Mouse (Mus musculus): ENCODE measurements around the gene Dgkq. TPM values are rescaled to one million over a fixed set of nuclear protein-coding genes. Genes with fewer than 3 reads are reported as not detected.
A peak's percentile ranks its signal among the peaks of the same experiment; 100 is the strongest.

The Dgkq gene
- polyA plus RNA-seq, 1 experiment from 2014 or later = 9.6 TPM

GRCm38 (mm10) chr5:108655381-108655780 is 14.1 kb downstream of the Dgkq start:
- H3K27me3 ChIP-seq (replicated peaks; ENCODE audit: control insufficient read depth, insufficient read depth, low read length) = no peaks in the 10 kb centered on the region
- WGBS = 98% methylated on average over 9 of the region's 9 CpGs
- DNase-seq (ENCODE audit: low spot score) = no peak
- no peak for ATAC-seq (ENCODE audit: low read depth)
- H3K27ac ChIP-seq (replicated peaks; ENCODE audit: low read depth, low read length) = no peak overlapping the region
- H3K36me3 ChIP-seq (ENCODE audit: control insufficient read depth, insufficient read depth, low read length) = peaks cover 66% of the 10 kb centered on the region
- H3K4me1 ChIP-seq (ENCODE audit: control insufficient read depth, insufficient read depth, low read length) = peaks cover 8% of the 10 kb centered on the region
- H3K4me2 ChIP-seq (ENCODE audit: low read depth, low read length) = no peak overlapping the region
- no peak overlapping the region for H3K4me3 ChIP-seq (ENCODE audit: low read depth, low read length)
- H3K9ac ChIP-seq (ENCODE audit: low read depth, low read length) = no peak overlapping the region
- no peaks in the 10 kb centered on the region for H3K9me3 ChIP-seq (ENCODE audit: control insufficient read depth, low read length)

GRCm38 (mm10) chr5:108654444-108654990 is 15.0 kb downstream of the Dgkq start:
- H3K9ac ChIP-seq (ENCODE audit: low read depth, low read length) = no peak overlapping the region
- no peak overlapping the region for H3K4me3 ChIP-seq (ENCODE audit: low read depth, low read length)
- H3K4me2 ChIP-seq (ENCODE audit: low read depth, low read length) = no peak overlapping the region
- H3K36me3 ChIP-seq (ENCODE audit: control insufficient read depth, insufficient read depth, low read length) = peaks cover 74% of the 10 kb centered on the region
- H3K27me3 ChIP-seq (replicated peaks; ENCODE audit: control insufficient read depth, insufficient read depth, low read length) = no peaks in the 10 kb centered on the region
- H3K9me3 ChIP-seq (ENCODE audit: control insufficient read depth, low read length) = no peaks in the 10 kb centered on the region
- H3K27ac ChIP-seq (replicated peaks; ENCODE audit: low read depth, low read length) = no peak overlapping the region
- ATAC-seq (ENCODE audit: low read depth) (no peak), DNase-seq (ENCODE audit: low spot score) (no peak)
- peaks cover 2% of the 10 kb centered on the region for H3K4me1 ChIP-seq (ENCODE audit: control insufficient read depth, insufficient read depth, low read length)
- WGBS = 98% methylated on average over 10 of the region's 10 CpGs

GRCm38 (mm10) chr5:108653341-108653740 is 16.1 kb downstream of the Dgkq start:
- Histone ChIP-seq H3K4me2 (ENCODE audit: low read depth, low read length) (no peak overlapping the region), H3K27me3 (replicated peaks; ENCODE audit: control insufficient read depth, insufficient read depth, low read length) (no peaks in the 10 kb centered on the region), H3K4me1 (ENCODE audit: control insufficient read depth, insufficient read depth, low read length) (no peaks in the 10 kb centered on the region), H3K9me3 (ENCODE audit: control insufficient read depth, low read length) (no peaks in the 10 kb centered on the region), H3K9ac (ENCODE audit: low read depth, low read length) (no peak overlapping the region), H3K36me3 (ENCODE audit: control insufficient read depth, insufficient read depth, low read length) (peaks cover 86% of the 10 kb centered on the region), H3K27ac (replicated peaks; ENCODE audit: low read depth, low read length) (no peak overlapping the region), H3K4me3 (ENCODE audit: low read depth, low read length) (no peak overlapping the region)
- DNase-seq (ENCODE audit: low spot score) (no peak), ATAC-seq (ENCODE audit: low read depth) (no peak)
- WGBS = 86% methylated on average over 6 of the region's 6 CpGs

- 61% methylated on average over 1 of the region's 1 CpGs for WGBS
- H3K4me1 ChIP-seq (ENCODE audit: control insufficient read depth, insufficient read depth, low read length) = no peaks in the 10 kb centered on the region
- H3K9ac ChIP-seq (ENCODE audit: low read depth, low read length) = no peak overlapping the region
- H3K36me3 ChIP-seq (ENCODE audit: control insufficient read depth, insufficient read depth, low read length) = peaks cover 88% of the 10 kb centered on the region
- H3K9me3 ChIP-seq (ENCODE audit: control insufficient read depth, low read length) = no peaks in the 10 kb centered on the region
- peak; percentile 84 for DNase-seq (ENCODE audit: low spot score)
- no peaks in the 10 kb centered on the region for H3K27me3 ChIP-seq (replicated peaks; ENCODE audit: control insufficient read depth, insufficient read depth, low read length)
- H3K27ac ChIP-seq (replicated peaks; ENCODE audit: low read depth, low read length) = no peak overlapping the region
- H3K4me3 ChIP-seq (ENCODE audit: low read depth, low read length) = no peak overlapping the region
- ATAC-seq (ENCODE audit: low read depth) = peak; percentile 59; the same call in 1 of the 2 replicates
- H3K4me2 ChIP-seq (ENCODE audit: low read depth, low read length) = no peak overlapping the region
Measured at GRCm38 (mm10) chr5:108651823-108652222, 17.6 kb downstream of the Dgkq start.

- WGBS = 79% methylated on average over 5 of the region's 5 CpGs
- Histone ChIP-seq H3K9me3 (ENCODE audit: control insufficient read depth, low read length) (no peaks in the 10 kb centered on the region), H3K4me1 (ENCODE audit: control insufficient read depth, insufficient read depth, low read length) (no peaks in the 10 kb centered on the region), H3K4me2 (ENCODE audit: low read depth, low read length) (no peak overlapping the region), H3K4me3 (ENCODE audit: low read depth, low read length) (no peak overlapping the region), H3K36me3 (ENCODE audit: control insufficient read depth, insufficient read depth, low read length) (peaks cover 88% of the 10 kb centered on the region), H3K27ac (replicated peaks; ENCODE audit: low read depth, low read length) (no peak overlapping the region), H3K9ac (ENCODE audit: low read depth, low read length) (no peak overlapping the region), H3K27me3 (replicated peaks; ENCODE audit: control insufficient read depth, insufficient read depth, low read length) (no peaks in the 10 kb centered on the region)
- DNase-seq (ENCODE audit: low spot score) (no peak), ATAC-seq (ENCODE audit: low read depth) (no peak)
Measured at GRCm38 (mm10) chr5:108651136-108651720, 18.2 kb downstream of the Dgkq start.

GRCm38 (mm10) chr5:108650341-108650740 is 19.1 kb downstream of the Dgkq start:
- Histone ChIP-seq H3K27ac (replicated peaks; ENCODE audit: low read depth, low read length) (no peak overlapping the region), H3K27me3 (replicated peaks; ENCODE audit: control insufficient read depth, insufficient read depth, low read length) (no peaks in the 10 kb centered on the region), H3K36me3 (ENCODE audit: control insufficient read depth, insufficient read depth, low read length) (peaks cover 87% of the 10 kb centered on the region), H3K9me3 (ENCODE audit: control insufficient read depth, low read length) (no peaks in the 10 kb centered on the region), H3K4me3 (ENCODE audit: low read depth, low read length) (no peak overlapping the region), H3K4me2 (ENCODE audit: low read depth, low read length) (no peak overlapping the region), H3K4me1 (ENCODE audit: control insufficient read depth, insufficient read depth, low read length) (no peaks in the 10 kb centered on the region), H3K9ac (ENCODE audit: low read depth, low read length) (no peak overlapping the region)
- 92% methylated on average over 5 of the region's 7 CpGs for WGBS
- ATAC-seq (ENCODE audit: low read depth) (no peak), DNase-seq (ENCODE audit: low spot score) (no peak)

GRCm38 (mm10) chr5:108648937-108649576 is 20.4 kb downstream of the Dgkq start:
- no peak overlapping the region for H3K9ac ChIP-seq (ENCODE audit: low read depth, low read length)
- WGBS = 88% methylated on average over 11 of the region's 11 CpGs
- H3K4me2 ChIP-seq (ENCODE audit: low read depth, low read length) = no peak overlapping the region
- H3K4me3 ChIP-seq (ENCODE audit: low read depth, low read length) = no peak overlapping the region
- no peak for ATAC-seq (ENCODE audit: low read depth)
- no peaks in the 10 kb centered on the region for H3K9me3 ChIP-seq (ENCODE audit: control insufficient read depth, low read length)
- H3K27ac ChIP-seq (replicated peaks; ENCODE audit: low read depth, low read length) = no peak overlapping the region
- no peak for DNase-seq (ENCODE audit: low spot score)
- peaks cover 82% of the 10 kb centered on the region for H3K36me3 ChIP-seq (ENCODE audit: control insufficient read depth, insufficient read depth, low read length)
- no peaks in the 10 kb centered on the region for H3K27me3 ChIP-seq (replicated peaks; ENCODE audit: control insufficient read depth, insufficient read depth, low read length)
- H3K4me1 ChIP-seq (ENCODE audit: control insufficient read depth, insufficient read depth, low read length) = no peaks in the 10 kb centered on the region

- Histone ChIP-seq H3K4me3 (ENCODE audit: low read depth, low read length) (no peak overlapping the region), H3K9me3 (ENCODE audit: control insufficient read depth, low read length) (no peaks in the 10 kb centered on the region), H3K4me2 (ENCODE audit: low read depth, low read length) (no peak overlapping the region), H3K27ac (replicated peaks; ENCODE audit: low read depth, low read length) (no peak overlapping the region), H3K27me3 (replicated peaks; ENCODE audit: control insufficient read depth, insufficient read depth, low read length) (no peaks in the 10 kb centered on the region), H3K9ac (ENCODE audit: low read depth, low read length) (no peak overlapping the region), H3K4me1 (ENCODE audit: control insufficient read depth, insufficient read depth, low read length) (no peaks in the 10 kb centered on the region), H3K36me3 (ENCODE audit: control insufficient read depth, insufficient read depth, low read length) (peaks cover 82% of the 10 kb centered on the region)
- DNase-seq (ENCODE audit: low spot score) (no peak), ATAC-seq (ENCODE audit: low read depth) (no peak)
- WGBS = 83% methylated on average over 2 of the region's 2 CpGs
Measured at GRCm38 (mm10) chr5:108647820-108648465, 21.5 kb downstream of the Dgkq start.
